Mouse (Mus musculus) intestine, embryonic 14.5 days (tissue): ENCODE results near the gene Tcf3. TPM values are rescaled to one million over a fixed set of nuclear protein-coding genes. Genes with fewer than 3 reads are reported as not detected.

Experiments used
- ATAC-seq: fragments of 200-750 bp; cut with Nextera tagmentation; replicated peaks from 2 replicates; pipeline ENCODE4 v1.8.0; 2017; ENCODE audit warnings: low read depth, moderate number of reproducible peaks, moderate TSS enrichment, moderate library complexity; ENCODE audit not compliant: low FRiP score, low TSS enrichment
- DNase-seq: peaks from one replicate; pipeline ENCODE4 v3.0.0-alpha.2; 2018; ENCODE audit warnings: low spot score
- H3K27ac ChIP-seq: fragments of 300-500 bp; sonication (generic); 2 replicates; pipeline ENCODE4 v1.5.1; 2014; ENCODE audit warnings: low read depth, mild to moderate bottlenecking, control low read depth
- H3K27me3 ChIP-seq: fragments of 300-500 bp; sonication (generic); replicated peaks from 2 replicates; pipeline ENCODE4 v1.6.1; 2014; ENCODE audit warnings: low read length, control low read depth; ENCODE audit not compliant: control insufficient read depth, insufficient read depth
- H3K36me3 ChIP-seq: fragments of 300-500 bp; sonication (generic); 2 replicates; pipeline ENCODE4 v1.6.1; 2014; ENCODE audit warnings: low read length, control low read depth; ENCODE audit not compliant: control insufficient read depth, insufficient read depth
- H3K4me1 ChIP-seq: fragments of 300-500 bp; sonication (generic); replicated peaks from 2 replicates; pipeline ENCODE4 v1.6.1; 2014; ENCODE audit warnings: low read length, control low read depth, mixed read lengths; ENCODE audit not compliant: control insufficient read depth, insufficient read depth
- H3K4me2 ChIP-seq: fragments of 300-500 bp; sonication (generic); 2 replicates; pipeline ENCODE4 v1.6.1; 2014; ENCODE audit warnings: low read length
- H3K4me3 ChIP-seq: fragments of 300-500 bp; sonication (generic); 2 replicates; pipeline ENCODE4 v1.5.1; 2014; ENCODE audit warnings: low read depth, low read length, control low read depth, mixed read lengths
- H3K9ac ChIP-seq: fragments of 300-500 bp; sonication (generic); 2 replicates; pipeline ENCODE4 v1.6.1; 2014; ENCODE audit warnings: mild to moderate bottlenecking, low read length
- H3K9me3 ChIP-seq: fragments of 300-500 bp; sonication (generic); 2 replicates; pipeline ENCODE4 v1.6.1; 2016; ENCODE audit warnings: low read length, control low read depth; ENCODE audit not compliant: control insufficient read depth
- WGBS: fragments of 180-500 bp; shearing (Covaris S2); extraction: QIAGEN DNeasy Blood & Tissue Kit; methylation state at CpG from one replicate; pipeline ENCODE4 v1.1.7; 2014; 5-methylcytosine and 5-hydroxymethylcytosine counted together
- polyA plus RNA-seq: library from polyadenylated mRNA; unstranded; fragments of >200 nt; fragmentation: Nextera tagmentation; extraction: Ambion mirVana; gene quantifications from 2 replicates; pipeline ENCODE4 v1.2.1, GENCODE M21; 2014

Tcf3 gene
- polyA plus RNA-seq, 1 experiment from 2014 or later, result 114 TPM

GRCm38 (mm10) chr10:80444339-80445045, 11.0 kb upstream of the Tcf3 start:
- Histone ChIP-seq H3K36me3 (no peaks in the 10 kb centered on the region), H3K27ac (no peak overlapping the region), H3K4me3 (no peak overlapping the region), H3K4me2 (no peak overlapping the region), H3K9me3 (no peaks in the 10 kb centered on the region), H3K27me3 (no peaks in the 10 kb centered on the region; the same call in 1 of the 2 replicates), H3K9ac (no peak overlapping the region), H3K4me1 (no peaks in the 10 kb centered on the region; the same call in 1 of the 2 replicates)
- DNase-seq (no peak), ATAC-seq (no peak)
- WGBS, result 35% methylated on average over 5 of the region's 5 CpGs

- no peaks in the 10 kb centered on the region; the same call in 1 of the 2 replicates for H3K27me3 ChIP-seq
- ATAC-seq, result no peak
- H3K4me2 ChIP-seq, result no peak overlapping the region
- WGBS, result 87% methylated on average over 8 of the region's 8 CpGs
- no peak for DNase-seq
- H3K36me3 ChIP-seq, result no peaks in the 10 kb centered on the region
- no peak overlapping the region for H3K27ac ChIP-seq
- H3K4me1 ChIP-seq, result no peaks in the 10 kb centered on the region; the same call in 1 of the 2 replicates
- no peaks in the 10 kb centered on the region for H3K9me3 ChIP-seq
- no peak overlapping the region for H3K9ac ChIP-seq
- H3K4me3 ChIP-seq, result no peak overlapping the region
Measured at GRCm38 (mm10) chr10:80443575-80444278, 10.3 kb upstream of the Tcf3 start.

GRCm38 (mm10) chr10:80442989-80443388, 9.5 kb upstream of the Tcf3 start:
- DNase-seq (no peak), ATAC-seq (no peak)
- Histone ChIP-seq H3K4me3 (no peak overlapping the region), H3K4me1 (no peaks in the 10 kb centered on the region; the same call in 1 of the 2 replicates), H3K4me2 (no peak overlapping the region), H3K9ac (no peak overlapping the region), H3K9me3 (no peaks in the 10 kb centered on the region), H3K27me3 (no peaks in the 10 kb centered on the region; the same call in 1 of the 2 replicates), H3K27ac (no peak overlapping the region), H3K36me3 (no peaks in the 10 kb centered on the region)
- WGBS, result 48% methylated on average over 2 of the region's 2 CpGs

GRCm38 (mm10) chr10:80441598-80441997, 8.2 kb upstream of the Tcf3 start:
- no peak overlapping the region for H3K4me2 ChIP-seq
- no peak overlapping the region for H3K9ac ChIP-seq
- DNase-seq (no peak), ATAC-seq (no peak)
- H3K4me3 ChIP-seq, result no peak overlapping the region
- no peaks in the 10 kb centered on the region for H3K27me3 ChIP-seq
- no peaks in the 10 kb centered on the region for H3K9me3 ChIP-seq
- 60% methylated on average over 8 of the region's 8 CpGs for WGBS
- H3K4me1 ChIP-seq, result peaks cover 2% of the 10 kb centered on the region
- no peak overlapping the region for H3K27ac ChIP-seq
- no peaks in the 10 kb centered on the region for H3K36me3 ChIP-seq

- no peak overlapping the region for H3K4me2 ChIP-seq
- no peaks in the 10 kb centered on the region for H3K9me3 ChIP-seq
- no peak for ATAC-seq
- H3K36me3 ChIP-seq, result no peaks in the 10 kb centered on the region
- H3K4me3 ChIP-seq, result no peak overlapping the region
- H3K9ac ChIP-seq, result no peak overlapping the region
- H3K27ac ChIP-seq, result no peak overlapping the region
- peaks cover 11% of the 10 kb centered on the region for H3K4me1 ChIP-seq
- no peak for DNase-seq
- no peaks in the 10 kb centered on the region for H3K27me3 ChIP-seq
Measured at GRCm38 (mm10) chr10:80440031-80440430, 6.6 kb upstream of the Tcf3 start.

- no peak for ATAC-seq
- 63% methylated on average over 4 of the region's 4 CpGs for WGBS
- H3K4me2 ChIP-seq, result no peak overlapping the region
- H3K9ac ChIP-seq, result no peak overlapping the region
- H3K4me1 ChIP-seq, result peaks cover 11% of the 10 kb centered on the region; the same call in 1 of the 2 replicates
- no peaks in the 10 kb centered on the region for H3K27me3 ChIP-seq
- H3K4me3 ChIP-seq, result no peak overlapping the region
- H3K9me3 ChIP-seq, result no peaks in the 10 kb centered on the region
- DNase-seq, result no peak
- H3K36me3 ChIP-seq, result no peaks in the 10 kb centered on the region
- no peak overlapping the region for H3K27ac ChIP-seq
Measured at GRCm38 (mm10) chr10:80437973-80438372, 4.5 kb upstream of the Tcf3 start.

- H3K27ac ChIP-seq, result no peak overlapping the region
- ATAC-seq, result no peak
- 0 out of 2 replicates have a peak, but pooled peaks cover 1% of the 10 kb centered on the region for H3K36me3 ChIP-seq
- H3K4me1 ChIP-seq, result peaks cover 20% of the 10 kb centered on the region
- DNase-seq, result no peak
- peak overlapping the region; percentile 20; the same call in 1 of the 2 replicates for H3K4me2 ChIP-seq
- 11% methylated on average over 9 of the region's 9 CpGs for WGBS
- no peaks in the 10 kb centered on the region for H3K27me3 ChIP-seq
- H3K9me3 ChIP-seq, result no peaks in the 10 kb centered on the region
- H3K4me3 ChIP-seq, result no peak overlapping the region
- H3K9ac ChIP-seq, result no peak overlapping the region
Measured at GRCm38 (mm10) chr10:80436276-80436675, 2.8 kb upstream of the Tcf3 start.

- 51% methylated on average over 7 of the region's 7 CpGs for WGBS
- ATAC-seq, result no peak
- no peak overlapping the region for H3K27ac ChIP-seq
Measured at GRCm38 (mm10) chr10:80435764-80436163, 2.3 kb upstream of the Tcf3 start.

More at GRCm38 (mm10) chr10:80435764-80436163, 2.3 kb upstream of the Tcf3 start:
- peak overlapping the region; percentile 20; the same call in 1 of the 2 replicates for H3K4me2 ChIP-seq
- no peak for DNase-seq
- H3K4me1 ChIP-seq, result peaks cover 25% of the 10 kb centered on the region
- no peaks in the 10 kb centered on the region for H3K27me3 ChIP-seq
- H3K36me3 ChIP-seq, result peaks cover 7% of the 10 kb centered on the region
- no peak overlapping the region for H3K4me3 ChIP-seq
- H3K9me3 ChIP-seq, result no peaks in the 10 kb centered on the region
- no peak overlapping the region for H3K9ac ChIP-seq
